Mouse (Mus musculus) olfactory bulb, adult 2 months (tissue): ENCODE measurements around the gene Foxp1. TPM values are rescaled to one million over a fixed set of nuclear protein-coding genes. Genes with fewer than 3 reads are reported as not detected.

Source experiments
- H3K27ac ChIP-seq: fragments of 200-500 bp; 2 replicates; pipeline ENCODE4 v1.5.1; 2012; ENCODE audit warnings: low read depth, low read length; ENCODE audit not compliant: insufficient read depth
- H3K4me1 ChIP-seq: fragments of 200-500 bp; 2 replicates; pipeline ENCODE4 v1.6.1; 2012; ENCODE audit warnings: low read length; ENCODE audit not compliant: control insufficient read depth, insufficient read depth
- H3K4me3 ChIP-seq: fragments of 200-500 bp; 2 replicates; pipeline ENCODE4 v1.5.1; 2012; ENCODE audit warnings: mild to moderate bottlenecking, low read depth, low read length, moderate library complexity; ENCODE audit not compliant: insufficient read depth
- CTCF ChIP-seq: fragments of 200-500 bp; IDR thresholded peaks from 2 replicates; pipeline ENCODE4 v1.5.1; 2012; ENCODE audit warnings: low read depth, mild to moderate bottlenecking, low read length, moderate library complexity; ENCODE audit not compliant: insufficient read depth
- POLR2A ChIP-seq: fragments of 200-500 bp; IDR thresholded peaks from 2 replicates; pipeline ENCODE4 v1.6.1; 2012; ENCODE audit warnings: mild to moderate bottlenecking, low read depth, low read length, moderate library complexity; ENCODE audit not compliant: insufficient read depth
- WGBS: fragments of 180-500 bp; shearing (Covaris S2); methylation state at CpG from one replicate; pipeline ENCODE4 v1.1.7; 2018; 5-methylcytosine and 5-hydroxymethylcytosine counted together
- polyA plus RNA-seq: library from polyadenylated mRNA; stranded (reverse); fragments of >200 nt; gene quantifications from 2 replicates; pipeline ENCODE4 v1.2.4, GENCODE M21; 2012; ENCODE audit warnings: low replicate concordance; ENCODE audit not compliant: missing spikeins, insufficient read depth, insufficient read length

Foxp1 gene
- polyA plus RNA-seq, 1 experiment: not detected

DNA sequence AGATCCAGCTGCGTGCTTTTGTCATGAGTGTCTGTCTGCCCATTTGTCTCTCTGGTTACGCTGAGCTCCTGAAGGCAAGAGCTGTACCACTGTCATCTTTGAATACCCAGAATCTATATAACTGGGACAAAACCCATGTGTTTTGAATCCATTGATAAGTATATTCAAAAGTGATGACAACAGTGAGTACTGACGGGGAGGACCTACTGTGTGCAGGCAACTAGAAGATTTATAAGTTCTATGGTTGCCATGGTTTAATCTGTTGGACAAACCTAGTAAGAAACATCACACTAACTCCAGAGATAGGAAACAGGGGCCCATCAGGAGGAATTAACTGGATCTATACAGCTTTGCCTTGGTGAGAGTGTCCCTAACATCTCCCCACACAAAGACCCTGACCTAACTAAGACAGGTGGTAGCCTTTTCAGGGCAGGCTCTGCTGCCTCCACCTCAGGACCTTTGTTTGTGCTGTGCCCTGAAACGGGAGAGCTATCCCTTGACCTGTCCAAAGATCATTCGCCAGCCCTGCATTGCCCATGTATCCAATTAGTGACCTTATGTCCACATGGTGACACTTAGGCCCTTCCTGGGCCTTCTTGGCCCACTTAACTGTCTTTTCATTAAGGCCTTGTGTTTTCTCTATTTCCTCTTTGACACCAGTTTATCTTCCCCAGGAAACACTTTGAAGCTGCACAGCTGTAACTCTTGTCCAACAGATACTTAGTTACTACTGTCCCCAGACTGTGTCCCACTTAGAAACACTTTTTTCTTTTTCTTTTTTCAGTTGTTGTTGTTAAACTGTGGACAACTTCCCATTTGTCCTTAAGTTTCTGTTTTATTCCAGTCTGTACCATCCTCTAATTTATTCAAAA is 530.4 kb downstream of the Foxp1 start:
- H3K4me1 ChIP-seq: no peaks in the 10 kb centered on the region
- no peak for TF ChIP-seq CTCF
- TF ChIP-seq POLR2A: no peak
- H3K27ac ChIP-seq: no peak overlapping the region
- H3K4me3 ChIP-seq: no peak overlapping the region
- WGBS: 94% methylated on average over 5 of the region's 5 CpGs

DNA sequence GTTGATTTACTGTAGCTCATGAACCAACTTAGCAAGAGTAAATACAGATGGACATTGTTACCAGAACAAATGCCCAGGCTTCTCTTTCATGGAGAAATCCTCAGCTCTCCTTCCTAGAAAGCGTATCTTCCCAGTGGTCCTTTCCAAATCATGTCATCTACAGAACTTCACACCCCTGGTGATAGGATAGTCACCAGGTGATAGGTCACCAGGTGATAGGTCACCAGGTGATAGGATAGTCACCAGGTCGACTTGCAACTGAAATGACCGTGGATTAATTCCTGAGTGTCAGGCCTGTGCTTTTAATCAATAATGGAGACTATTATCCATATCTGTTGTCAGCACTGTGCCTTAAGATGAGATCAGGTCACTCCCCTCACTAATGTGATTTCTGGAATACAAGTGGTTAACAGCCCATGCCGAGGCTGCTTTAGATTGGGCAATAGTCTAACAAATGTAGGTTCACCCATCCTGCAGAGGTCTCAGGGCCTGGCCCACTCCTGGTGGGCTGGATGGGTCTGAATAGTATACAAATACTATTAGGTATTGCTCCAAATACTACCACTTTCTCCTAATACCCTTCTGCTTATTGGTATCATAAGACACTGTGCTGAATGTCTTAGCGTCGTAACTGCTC is 534.9 kb downstream of the Foxp1 start:
- 90% methylated on average over 6 of the region's 6 CpGs for WGBS
- H3K4me1 ChIP-seq: no peaks in the 10 kb centered on the region; the same call in 1 of the 2 replicates
- TF ChIP-seq POLR2A: no peak
- TF ChIP-seq CTCF: no peak
- H3K27ac ChIP-seq: no peak overlapping the region
- H3K4me3 ChIP-seq: no peak overlapping the region

DNA sequence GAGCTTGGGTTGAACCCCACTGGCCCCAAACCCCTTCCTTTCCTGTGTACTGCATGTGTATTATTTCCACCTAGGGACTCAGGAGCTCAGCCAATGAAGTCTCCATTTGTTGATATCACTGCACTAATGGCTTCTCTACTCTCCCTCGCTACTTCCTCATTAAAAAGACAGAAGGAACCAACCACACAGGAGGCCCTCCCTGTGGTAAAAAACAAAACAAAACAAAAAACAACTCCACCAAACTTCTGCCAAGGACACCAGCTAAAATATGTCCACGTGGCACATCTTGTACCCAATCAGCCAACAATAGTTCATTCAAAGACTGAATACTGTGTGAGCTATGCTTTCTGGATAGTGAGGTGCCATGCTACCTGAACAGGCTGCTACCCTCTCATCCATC is 537.1 kb downstream of the Foxp1 start:
- TF ChIP-seq CTCF (no peak), POLR2A (no peak)
- Histone ChIP-seq H3K4me3 (no peak overlapping the region), H3K27ac (no peak overlapping the region), H3K4me1 (no peaks in the 10 kb centered on the region; the same call in 1 of the 2 replicates)
- WGBS: 71% methylated on average over 2 of the region's 2 CpGs

DNA sequence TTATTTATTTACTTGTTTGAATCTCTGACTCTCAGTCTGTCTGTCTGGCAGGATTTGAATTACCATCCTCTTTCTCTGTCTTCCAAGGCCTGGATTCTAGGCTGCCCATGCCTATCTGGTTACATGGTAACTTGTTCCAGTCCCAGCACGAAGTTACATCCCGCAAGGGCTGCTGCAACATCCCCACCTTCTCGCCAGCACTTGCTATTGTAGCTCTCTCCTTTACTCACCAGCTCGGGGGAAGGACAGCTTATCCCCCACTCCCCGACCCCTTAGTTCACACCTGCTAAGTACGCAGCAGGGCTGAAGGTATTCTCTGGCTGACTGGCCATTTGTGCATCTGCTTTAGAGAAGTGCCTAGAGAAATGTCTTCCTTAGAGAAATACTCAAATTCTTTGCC is 537.9 kb downstream of the Foxp1 start:
- no peak overlapping the region for H3K4me3 ChIP-seq
- H3K27ac ChIP-seq: no peak overlapping the region
- WGBS: 92% methylated on average over 6 of the region's 6 CpGs
- TF ChIP-seq CTCF (no peak), POLR2A (no peak)
- H3K4me1 ChIP-seq: no peaks in the 10 kb centered on the region; the same call in 1 of the 2 replicates

DNA sequence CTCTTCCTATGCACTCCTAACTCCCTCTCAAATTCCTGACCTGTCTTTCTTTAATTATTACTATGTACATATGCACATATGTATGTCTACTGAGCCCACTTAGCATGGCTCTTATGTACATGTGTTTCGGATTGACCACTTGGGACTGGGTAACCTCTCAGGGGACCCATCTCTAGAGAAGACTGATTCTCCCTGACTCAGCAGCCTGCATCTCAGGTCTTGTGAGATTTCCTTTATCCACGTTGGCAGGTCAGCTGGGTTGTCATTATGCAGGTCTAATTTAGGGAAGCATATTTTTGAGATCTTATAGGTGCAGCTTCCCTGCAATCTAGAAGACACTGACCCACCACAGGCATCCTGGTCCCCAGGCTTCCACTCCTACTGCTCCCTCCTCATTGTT is 538.5 kb downstream of the Foxp1 start:
- H3K27ac ChIP-seq: no peak overlapping the region
- TF ChIP-seq POLR2A: no peak
- no peak for TF ChIP-seq CTCF
- H3K4me1 ChIP-seq: no peaks in the 10 kb centered on the region; the same call in 1 of the 2 replicates

DNA sequence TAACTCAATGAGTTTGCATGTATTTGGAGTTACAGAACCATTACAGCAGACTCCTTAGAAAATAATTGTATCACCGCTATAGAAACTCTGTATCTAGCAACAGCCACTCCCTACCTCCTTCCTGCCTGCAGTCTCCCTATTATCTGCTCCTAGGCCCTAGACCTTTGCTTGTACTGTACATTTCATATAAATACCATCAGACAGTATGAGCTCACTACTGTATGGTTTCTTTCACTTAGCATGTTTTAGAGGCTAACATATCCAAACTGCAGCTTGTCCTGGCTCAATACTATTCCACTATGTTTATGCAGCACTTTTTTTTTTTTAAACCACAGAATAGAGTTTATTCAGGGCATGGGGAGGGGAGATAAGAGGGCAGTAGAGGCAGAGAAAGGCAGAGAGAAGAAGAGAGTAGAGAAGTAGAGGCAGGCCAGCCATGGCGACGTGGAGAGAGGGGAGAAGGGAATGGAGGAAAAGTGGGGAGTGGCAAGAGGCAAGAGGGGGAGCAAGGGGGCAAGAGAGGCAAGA is 539.1 kb downstream of the Foxp1 start:
- TF ChIP-seq CTCF (no peak), POLR2A (no peak)
- no peak overlapping the region for H3K4me3 ChIP-seq
- 97% methylated on average over 3 of the region's 3 CpGs for WGBS
- H3K4me1 ChIP-seq: no peaks in the 10 kb centered on the region; the same call in 1 of the 2 replicates
- H3K27ac ChIP-seq: no peak overlapping the region

More for the DNA sequence above, 538.5 kb downstream of the Foxp1 start:
- WGBS: 97% methylated on average over 2 of the region's 2 CpGs
- no peak overlapping the region for H3K4me3 ChIP-seq

DNA sequence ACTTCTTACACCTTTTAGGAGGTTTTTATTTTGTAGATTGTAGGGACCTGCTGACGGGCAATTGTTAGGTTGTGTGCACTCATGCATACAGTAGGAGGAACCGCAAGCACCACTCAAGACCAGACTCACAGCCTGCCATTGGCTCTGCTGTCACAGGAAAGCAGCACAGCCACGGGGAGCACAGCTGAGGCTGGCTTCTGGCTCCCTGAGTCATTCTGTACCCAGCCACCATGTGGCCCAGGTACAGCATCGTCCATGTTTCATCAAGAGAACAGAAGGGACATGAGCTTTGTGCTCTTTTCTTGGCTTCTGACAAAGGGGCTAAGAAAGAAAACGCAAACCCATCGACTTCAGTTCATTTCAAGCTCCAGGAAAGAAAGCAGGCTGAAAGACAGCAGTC is 541.3 kb downstream of the Foxp1 start:
- TF ChIP-seq CTCF: no peak
- TF ChIP-seq POLR2A: no peak
- no peak overlapping the region for H3K27ac ChIP-seq
- 87% methylated on average over 6 of the region's 6 CpGs for WGBS
- no peaks in the 10 kb centered on the region; the same call in 1 of the 2 replicates for H3K4me1 ChIP-seq
- no peak overlapping the region for H3K4me3 ChIP-seq

DNA sequence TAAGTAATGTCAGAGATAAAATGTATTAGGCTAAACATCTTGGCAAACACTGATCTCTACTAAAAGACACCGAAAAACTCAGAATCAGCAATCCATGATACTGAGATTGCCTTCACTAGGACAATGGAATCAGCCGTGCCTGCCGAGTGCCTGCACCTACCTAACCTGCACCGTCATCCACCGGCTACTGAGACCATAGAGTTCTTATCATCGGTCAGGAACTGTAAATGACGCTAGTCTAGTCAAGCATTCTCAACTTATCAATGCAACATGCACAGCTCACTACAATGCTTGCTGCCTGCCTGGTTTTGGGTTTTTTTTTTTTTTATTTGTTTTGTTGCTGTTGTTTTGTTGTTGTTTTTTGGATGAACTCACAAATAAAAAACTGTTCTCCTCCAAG is 542.1 kb downstream of the Foxp1 start:
- H3K4me3 ChIP-seq: no peak overlapping the region
- 98% methylated on average over 7 of the region's 7 CpGs for WGBS
- TF ChIP-seq POLR2A: no peak
- TF ChIP-seq CTCF: no peak
- no peaks in the 10 kb centered on the region; the same call in 1 of the 2 replicates for H3K4me1 ChIP-seq
- no peak overlapping the region for H3K27ac ChIP-seq

DNA sequence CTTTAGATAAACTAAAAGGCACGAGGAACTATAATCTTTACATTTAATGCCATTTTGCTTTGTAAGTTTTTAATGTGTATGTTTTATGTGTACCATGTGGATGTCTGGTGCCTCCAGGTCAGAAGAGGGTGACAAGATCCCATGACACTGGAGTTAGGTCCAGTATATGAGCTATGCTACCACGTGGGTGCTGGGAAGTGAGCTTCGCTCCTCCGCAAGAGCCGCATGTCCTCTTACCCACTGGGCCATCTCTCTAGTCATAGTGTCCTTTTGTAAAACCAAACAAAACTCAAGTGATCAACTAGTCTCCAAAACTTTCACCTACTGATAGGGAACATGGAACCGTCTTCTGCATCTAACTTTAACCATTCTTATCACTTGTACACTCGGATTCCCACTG is 542.5 kb downstream of the Foxp1 start:
- TF ChIP-seq CTCF (no peak), POLR2A (no peak)
- Histone ChIP-seq H3K27ac (no peak overlapping the region), H3K4me3 (no peak overlapping the region), H3K4me1 (no peaks in the 10 kb centered on the region; the same call in 1 of the 2 replicates)
- WGBS: 98% methylated on average over 7 of the region's 7 CpGs
